Mouse (Mus musculus): Measurements from ENCODE around the gene Ndufa4. TPM values are rescaled to one million over a fixed set of nuclear protein-coding genes. Genes with fewer than 3 reads are reported as not detected.
"Not testable (repeated sequence)": the region's sequence is repeated elsewhere in the genome, so short reads cannot be mapped to it uniquely, and the experiment has no call there.

The Ndufa4 gene
- polyA plus RNA-seq (2015; fragmentation: Nextera tagmentation; extraction: Ambion mirVana) = 966 and 990 TPM in 2 replicates

GRCm38 (mm10) chr6:11907269-11908032 is at the start of gene Ndufa4, which contains the start of gene Phf14:
Gene Ndufa4 (minus strand): TSS chr6:11907497.
Gene Phf14 (plus strand): TSS chr6:11907809.
- ATAC-seq (replicated peaks) = peak; percentile 98
- Histone ChIP-seq H3K9me3 (no peaks in the 10 kb centered on the region), H3K4me1 (peaks cover 20% of the 10 kb centered on the region), H3K9ac (peak within 1 kb of the TSS; percentile 69), H3K36me3 (replicated peaks) (peaks cover 10% of the 10 kb centered on the region), H3K27ac (peak within 1 kb of the TSS; percentile 80), H3K4me3 (peak within 1 kb of the TSS; percentile 82), H3K27me3 (replicated peaks) (no peaks in the 10 kb centered on the region), H3K4me2 (peak within 1 kb of the TSS; percentile 65)
- WGBS = under 1% methylated on average over 59 of the region's 59 CpGs

- Histone ChIP-seq H3K4me1 (no peaks in the 10 kb centered on the region), H3K9me3 (no peaks in the 10 kb centered on the region), H3K9ac (no peak overlapping the region), H3K27me3 (replicated peaks) (no peaks in the 10 kb centered on the region), H3K27ac (no peak overlapping the region), H3K4me3 (no peak overlapping the region), H3K4me2 (no peak overlapping the region), H3K36me3 (replicated peaks) (no peaks in the 10 kb centered on the region)
- WGBS = 85% methylated on average over 1 of the region's 1 CpGs
- ATAC-seq (replicated peaks) = no peak
Measured at GRCm38 (mm10) chr6:11948100-11948499, 40.8 kb upstream of the Ndufa4 start.

GRCm38 (mm10) chr6:11942089-11942488 is 34.8 kb upstream of the Ndufa4 start:
- Histone ChIP-seq H3K27me3 (replicated peaks) (no peaks in the 10 kb centered on the region), H3K9me3 (no peaks in the 10 kb centered on the region), H3K36me3 (replicated peaks) (no peaks in the 10 kb centered on the region), H3K27ac (no peak overlapping the region), H3K9ac (no peak overlapping the region), H3K4me2 (no peak overlapping the region), H3K4me1 (no peaks in the 10 kb centered on the region), H3K4me3 (no peak overlapping the region)
- WGBS = 96% methylated on average over 4 of the region's 4 CpGs
- no peak for ATAC-seq (replicated peaks)

- H3K36me3 ChIP-seq (replicated peaks) = no peaks in the 10 kb centered on the region
- H3K27me3 ChIP-seq (replicated peaks) = no peaks in the 10 kb centered on the region
- H3K27ac ChIP-seq = no peak overlapping the region
- H3K4me2 ChIP-seq = no peak overlapping the region
- H3K9me3 ChIP-seq = no peaks in the 10 kb centered on the region
- no peak overlapping the region for H3K9ac ChIP-seq
- no peak overlapping the region for H3K4me3 ChIP-seq
- H3K4me1 ChIP-seq = no peaks in the 10 kb centered on the region
- no peak for ATAC-seq (replicated peaks)
Measured at GRCm38 (mm10) chr6:11940895-11941294, 33.6 kb upstream of the Ndufa4 start.

GRCm38 (mm10) chr6:11933403-11933802 is 26.1 kb upstream of the Ndufa4 start:
- Histone ChIP-seq H3K4me1 (peaks cover 9% of the 10 kb centered on the region), H3K36me3 (replicated peaks) (peaks cover 2% of the 10 kb centered on the region; the same call in 1 of the 2 replicates), H3K9ac (no peak overlapping the region), H3K9me3 (no peaks in the 10 kb centered on the region), H3K4me3 (no peak overlapping the region), H3K27me3 (replicated peaks) (no peaks in the 10 kb centered on the region), H3K27ac (no peak overlapping the region), H3K4me2 (no peak overlapping the region)
- 95% methylated on average over 7 of the region's 7 CpGs for WGBS
- ATAC-seq (replicated peaks) = no peak

GRCm38 (mm10) chr6:11927485-11927884 is 20.2 kb upstream of the Ndufa4 start:
- no peak for ATAC-seq (replicated peaks)
- H3K9ac ChIP-seq = 0 out of 2 replicates have a peak overlapping the region, but pooled peaks have one; percentile 6
- WGBS = 83% methylated on average over 6 of the region's 6 CpGs
- H3K4me2 ChIP-seq = peak overlapping the region; percentile 52
- peaks cover 2% of the 10 kb centered on the region; the same call in 1 of the 2 replicates for H3K36me3 ChIP-seq (replicated peaks)
- H3K9me3 ChIP-seq = no peaks in the 10 kb centered on the region
- peak overlapping the region; percentile 71; the same call in 1 of the 2 replicates for H3K4me3 ChIP-seq
- no peak overlapping the region for H3K27ac ChIP-seq
- H3K4me1 ChIP-seq = peaks cover 31% of the 10 kb centered on the region
- H3K27me3 ChIP-seq (replicated peaks) = no peaks in the 10 kb centered on the region

GRCm38 (mm10) chr6:11926082-11926595 is 18.8 kb upstream of the Ndufa4 start:
- Histone ChIP-seq H3K4me3 (peak overlapping the region; percentile 71), H3K4me2 (peak overlapping the region; percentile 52), H3K9ac (peak overlapping the region; percentile 88), H3K27ac (peak overlapping the region; percentile 98), H3K27me3 (replicated peaks) (no peaks in the 10 kb centered on the region), H3K36me3 (replicated peaks) (peaks cover 2% of the 10 kb centered on the region; the same call in 1 of the 2 replicates), H3K4me1 (peaks cover 31% of the 10 kb centered on the region), H3K9me3 (no peaks in the 10 kb centered on the region)
- under 1% methylated on average over 39 of the region's 40 CpGs for WGBS
- peak; percentile 90 for ATAC-seq (replicated peaks)

- ATAC-seq (replicated peaks) = peak; percentile 98
- Histone ChIP-seq H3K9ac (peak overlapping the region; percentile 88), H3K36me3 (replicated peaks) (peaks cover 2% of the 10 kb centered on the region; the same call in 1 of the 2 replicates), H3K27me3 (replicated peaks) (no peaks in the 10 kb centered on the region), H3K4me1 (peaks cover 31% of the 10 kb centered on the region), H3K4me2 (peak overlapping the region; percentile 52), H3K9me3 (no peaks in the 10 kb centered on the region), H3K27ac (peak overlapping the region; percentile 98), H3K4me3 (peak overlapping the region; percentile 71)
- WGBS = under 1% methylated on average over 20 of the region's 20 CpGs
Measured at GRCm38 (mm10) chr6:11925496-11926041, 18.3 kb upstream of the Ndufa4 start.

- 0 out of 2 replicates have a peak, but pooled peaks have one; percentile 10 for ATAC-seq (replicated peaks)
- no peak overlapping the region for H3K27ac ChIP-seq
- 25% methylated on average over 7 of the region's 7 CpGs for WGBS
Measured at GRCm38 (mm10) chr6:11908170-11908569, 873 bp upstream of the Ndufa4 start.

GRCm38 (mm10) chr6:11906890-11907268 is 418 bp downstream of the Ndufa4 start:
- H3K27ac ChIP-seq = peak overlapping the region; percentile 80
- H3K27me3 ChIP-seq (replicated peaks) = no peaks in the 10 kb centered on the region
- H3K9ac ChIP-seq = peak overlapping the region; percentile 69
- H3K4me3 ChIP-seq = peak overlapping the region; percentile 82
- H3K9me3 ChIP-seq = no peaks in the 10 kb centered on the region
- H3K4me1 ChIP-seq = peaks cover 20% of the 10 kb centered on the region
- WGBS = under 1% methylated on average over 5 of the region's 5 CpGs
- peaks cover 10% of the 10 kb centered on the region for H3K36me3 ChIP-seq (replicated peaks)
- peak overlapping the region; percentile 65 for H3K4me2 ChIP-seq
- peak; percentile 58; the same call in 1 of the 2 replicates for ATAC-seq (replicated peaks)

More at GRCm38 (mm10) chr6:11908170-11908569, 873 bp upstream of the Ndufa4 start:
- H3K4me2 ChIP-seq = peak overlapping the region; percentile 65
- no peaks in the 10 kb centered on the region for H3K27me3 ChIP-seq (replicated peaks)
- peak overlapping the region; percentile 82 for H3K4me3 ChIP-seq
- H3K4me1 ChIP-seq = peaks cover 20% of the 10 kb centered on the region
- H3K9ac ChIP-seq = peak overlapping the region; percentile 69
- H3K9me3 ChIP-seq = no peaks in the 10 kb centered on the region
- H3K36me3 ChIP-seq (replicated peaks) = peaks cover 10% of the 10 kb centered on the region

GRCm38 (mm10) chr6:11900809-11901310 is 6.4 kb downstream of the Ndufa4 start:
- Histone ChIP-seq H3K4me2 (no peak overlapping the region), H3K27me3 (replicated peaks) (no peaks in the 10 kb centered on the region), H3K9me3 (no peaks in the 10 kb centered on the region), H3K9ac (no peak overlapping the region), H3K27ac (no peak overlapping the region), H3K36me3 (replicated peaks) (peaks cover 24% of the 10 kb centered on the region), H3K4me3 (no peak overlapping the region), H3K4me1 (peaks cover 5% of the 10 kb centered on the region)
- no peak for ATAC-seq (replicated peaks)
- WGBS = 77% methylated on average over 4 of the region's 4 CpGs

GRCm38 (mm10) chr6:11875364-11875763 is 31.9 kb downstream of the Ndufa4 start:
- H3K36me3 ChIP-seq (replicated peaks); H3K27me3 ChIP-seq (replicated peaks); H3K27ac ChIP-seq; H3K9ac ChIP-seq; ATAC-seq (replicated peaks); H3K4me1 ChIP-seq; H3K4me2 ChIP-seq; H3K4me3 ChIP-seq; H3K9me3 ChIP-seq: not testable (repeated sequence)
- no CpG with 5 or more reads among the region's 2 CpGs for WGBS
